Mouse (Mus musculus) ES-Bruce4 (cell line): Measurements from ENCODE around the gene Arl15.

Experiments
- CTCF ChIP-seq: IDR thresholded peaks from one replicate; pipeline ENCODE4 v1.8.1; 2011; ENCODE audit warnings: low read depth, low read length
- EP300 ChIP-seq: IDR thresholded peaks from 2 replicates; pipeline ENCODE4 v1.6.1; 2011; ENCODE audit warnings: low read depth, low read length; ENCODE audit not compliant: insufficient read depth
- POLR2A ChIP-seq: IDR thresholded peaks from one replicate; pipeline ENCODE4 v1.8.1; 2011; ENCODE audit warnings: low read length; ENCODE audit not compliant: insufficient read depth

DNA sequence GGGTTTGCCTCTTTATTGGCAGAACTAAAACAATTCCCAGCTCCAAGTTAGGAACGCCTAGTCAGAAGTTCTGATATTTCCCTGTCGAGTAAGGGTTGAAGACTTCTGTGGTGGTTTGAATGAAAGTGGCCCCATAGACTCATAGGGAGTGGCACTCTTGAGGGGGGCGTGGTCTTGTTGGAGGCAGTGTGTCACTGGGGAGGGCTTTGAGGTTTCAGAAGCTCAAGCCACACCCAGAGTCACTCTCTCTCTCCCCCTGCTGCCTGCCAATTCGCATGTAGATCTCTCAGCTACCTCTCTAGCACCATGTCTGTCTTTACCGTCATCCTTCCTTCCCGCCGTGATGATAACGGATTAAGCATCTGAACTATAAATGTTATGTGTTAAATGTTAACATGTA lies 19.5 kb upstream of the Arl15 start:
- TF ChIP-seq POLR2A (no peak), CTCF (no peak), EP300 (no peak)
